Mouse (Mus musculus) lung, adult 18-20 months (tissue): ENCODE results near the gene Shisa7.
A peak's percentile ranks its signal among the peaks of the same experiment; 100 is the strongest.
"Not testable (repeated sequence)": the region's sequence is repeated elsewhere in the genome, so short reads cannot be mapped to it uniquely, and the experiment has no call there.

Source experiments
- DNase-seq, 2 experiments: peaks; one replicate each; pipeline ENCODE4 v3.0.0; 2022; ENCODE audit warnings: mixed read lengths in 2 of 2

The Shisa7 gene

DNA sequence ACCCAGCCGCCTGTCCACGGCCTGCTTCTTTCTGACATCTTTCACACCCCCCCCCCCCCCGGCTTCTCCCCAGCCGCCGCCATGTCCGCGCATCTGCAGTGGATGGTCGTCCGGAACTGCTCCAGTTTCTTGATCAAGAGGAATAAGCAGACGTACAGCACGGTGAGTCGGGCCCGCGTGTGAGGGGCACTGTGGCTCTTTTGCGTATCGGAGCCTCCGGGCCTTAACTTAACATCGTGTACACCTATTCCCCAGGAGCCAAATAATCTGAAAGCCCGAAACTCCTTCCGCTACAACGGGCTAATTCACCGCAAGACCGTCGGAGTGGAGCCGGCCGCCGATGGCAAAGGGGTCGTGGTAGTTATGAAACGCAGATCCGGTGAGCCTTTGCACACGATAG is 51.2 kb downstream of the Shisa7 start:
- not testable (repeated sequence) for DNase-seq

DNA sequence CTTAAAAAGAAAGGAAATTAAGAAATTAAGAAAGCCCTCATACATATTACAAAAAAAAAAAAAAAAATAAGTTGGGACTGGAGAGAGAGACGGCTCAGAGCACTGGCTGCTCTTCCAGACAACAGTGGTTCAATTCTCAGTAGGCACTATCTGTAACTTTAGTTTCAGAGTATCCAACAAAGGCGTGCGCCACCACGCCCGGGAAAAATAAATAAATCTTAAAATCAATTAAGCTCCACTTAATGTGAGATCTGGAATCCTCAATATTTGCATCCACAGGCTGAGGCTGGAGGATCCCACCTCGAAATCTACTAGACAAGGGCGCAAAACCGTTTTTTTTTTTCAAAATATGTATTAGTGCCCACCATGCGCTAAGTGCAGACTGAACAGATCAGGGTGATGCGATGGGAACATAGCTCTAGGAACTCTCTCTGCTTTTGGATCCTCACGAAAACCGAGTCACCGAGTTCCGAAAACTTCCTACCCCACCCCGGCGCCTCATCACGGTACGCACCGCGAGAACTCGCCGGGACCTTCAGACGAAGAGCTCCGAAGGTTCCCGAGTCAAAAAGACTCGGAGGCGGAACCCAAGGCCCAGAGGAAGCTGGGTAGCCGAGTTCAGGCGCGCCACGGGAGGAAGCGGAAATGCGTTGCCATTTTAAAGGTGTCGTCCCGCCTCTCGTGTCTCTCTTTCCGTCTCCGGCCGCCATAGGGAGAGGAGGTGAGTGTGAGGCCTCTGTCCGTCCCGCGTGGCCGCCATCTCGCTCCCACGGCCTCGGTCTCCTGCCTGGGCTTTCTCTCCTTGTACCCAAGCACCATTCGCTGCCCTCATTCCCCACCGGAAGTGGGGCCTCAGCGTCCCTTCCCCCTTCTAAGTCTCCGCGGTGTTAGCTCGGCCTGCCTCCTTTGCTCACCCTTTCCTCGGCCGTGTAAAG is 52.0 kb downstream of the Shisa7 start, which contains the start of gene Rpl28:
Rpl28 (plus strand) TSS at position 597 of the 935 bp plus-strand sequence.
- DNase-seq: peak; percentile 96 to 98

DNA sequence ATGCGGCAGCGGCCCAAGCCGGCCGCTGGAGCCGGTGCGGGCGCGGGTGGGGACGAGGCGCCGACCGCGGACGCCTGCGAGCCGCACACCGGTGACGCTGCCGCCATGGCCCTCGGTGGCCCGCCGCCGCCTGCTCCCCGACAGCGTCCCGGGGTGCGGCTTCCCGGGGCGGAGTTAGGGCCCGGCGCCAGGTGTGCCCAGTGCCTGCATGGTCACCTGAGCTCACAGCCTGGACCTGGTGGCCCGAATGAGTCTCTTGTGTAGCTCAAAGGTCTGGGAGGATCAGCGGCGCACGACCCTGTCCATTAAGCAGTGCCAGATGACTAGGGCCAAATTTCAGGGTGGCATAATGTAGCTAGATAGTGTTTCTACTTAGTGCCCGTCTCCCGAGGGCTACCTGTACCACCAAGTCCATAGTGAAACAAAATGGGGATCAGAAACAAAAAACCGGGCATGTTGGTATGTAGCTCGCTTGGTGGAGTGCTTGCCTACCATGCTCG is 55.0 kb downstream of the Shisa7 start, which contains the start of gene Tmem238:
Tmem238 (minus strand) TSS at position 221 of the 500 bp plus-strand sequence.
- peak; percentile 85 to 87 for DNase-seq

DNA sequence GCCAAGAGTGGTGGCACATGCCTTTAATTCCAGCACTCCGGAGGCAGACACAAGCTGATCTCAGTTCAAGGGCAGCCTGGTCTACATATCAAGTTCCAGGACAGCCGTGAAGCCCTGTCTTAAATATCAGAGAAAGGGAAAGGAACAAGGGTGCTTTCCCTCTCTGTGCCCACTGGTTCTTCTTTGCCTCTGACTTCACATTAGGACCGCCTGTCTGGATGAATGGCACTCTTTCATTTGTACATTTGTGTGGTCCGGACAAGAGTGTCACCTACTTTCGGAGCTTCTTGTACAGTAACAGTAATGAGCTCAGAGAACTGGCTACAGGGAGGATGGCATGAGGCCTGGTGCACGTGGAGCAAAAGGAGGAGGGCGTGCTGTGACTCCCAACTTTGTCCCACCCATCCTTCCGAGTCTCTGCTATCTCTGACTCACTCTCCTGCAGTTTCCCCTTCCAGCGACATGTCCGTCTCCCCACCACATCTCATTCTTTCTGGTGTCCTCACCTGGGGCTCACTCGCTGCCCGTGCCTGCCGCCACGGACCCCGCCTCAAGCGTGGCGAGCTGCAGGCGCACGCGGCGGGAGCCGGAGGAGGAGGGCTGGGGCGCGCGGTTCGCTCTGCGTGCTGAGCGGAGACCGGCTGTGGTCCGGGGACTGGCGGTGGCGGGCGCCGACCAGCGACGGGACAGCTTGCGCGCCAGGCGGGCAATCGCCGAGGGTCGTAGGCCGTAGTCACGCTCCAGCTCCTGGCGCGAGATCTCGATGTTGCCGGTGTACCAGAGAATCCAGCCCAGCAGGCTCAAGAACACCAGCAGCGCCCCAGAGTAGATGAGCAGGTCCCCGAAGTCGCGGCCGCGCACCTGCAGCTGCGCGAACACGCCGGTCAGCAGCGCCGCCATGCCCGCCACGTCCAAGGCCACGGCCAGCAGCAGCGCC is 55.7 kb downstream of the Shisa7 start:
- DNase-seq: peak; percentile 61 to 62

DNA sequence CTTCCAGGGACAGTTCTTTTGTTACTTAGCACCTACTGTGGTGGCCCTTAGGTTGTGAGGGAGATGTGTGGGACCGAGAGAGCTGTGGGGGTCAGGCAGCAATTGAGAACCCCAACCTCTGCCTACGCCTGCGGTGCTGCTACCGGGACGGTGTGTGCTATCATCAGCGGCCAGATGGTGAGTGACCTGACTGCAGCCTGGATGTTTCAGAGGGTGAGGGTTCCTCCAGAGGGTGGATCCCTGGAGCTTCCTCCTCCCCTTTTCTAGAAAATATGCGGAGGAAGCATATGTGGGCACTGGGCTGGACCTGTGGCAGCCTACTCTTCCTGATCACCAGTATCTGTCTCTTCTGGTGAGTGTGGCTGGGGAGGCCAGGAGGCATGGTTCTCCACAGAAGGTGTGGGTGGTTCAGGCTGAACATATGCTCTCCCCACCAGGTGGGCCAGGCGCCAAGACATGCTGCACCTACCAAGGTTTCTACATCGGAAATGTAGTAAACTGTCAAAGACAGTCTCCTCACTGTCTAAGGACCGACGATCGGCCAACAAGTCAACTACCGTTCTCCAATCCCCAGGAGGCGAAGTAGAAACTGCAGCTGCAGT is 60.7 kb downstream of the Shisa7 start:
- DNase-seq: no peak

DNA sequence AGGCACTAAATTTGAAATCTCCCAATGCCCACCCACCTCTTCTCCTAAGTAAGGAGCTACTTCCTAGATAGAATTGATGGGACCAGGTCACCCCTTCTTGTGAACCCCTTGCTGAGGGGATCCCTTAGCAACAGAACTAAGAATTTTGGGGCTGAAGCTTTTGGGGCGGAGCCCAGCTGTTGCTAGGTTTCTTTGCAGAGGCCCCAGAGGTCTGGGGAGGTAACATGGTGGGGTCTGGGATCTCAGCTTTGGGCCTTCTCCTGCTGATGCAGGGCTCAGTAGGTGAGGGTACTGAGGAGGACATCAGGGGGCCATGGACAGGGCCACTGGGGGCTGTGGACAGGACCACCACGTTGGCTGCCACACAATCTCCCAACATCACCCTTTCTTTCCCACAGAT is 61.7 kb downstream of the Shisa7 start, which contains the start of the genes Il11 and Tmem190:
Il11 (minus strand) TSS at position 101 of the 400 bp plus-strand sequence.
Tmem190 (plus strand) TSS at position 179 of the 400 bp plus-strand sequence.
- DNase-seq: no peak

DNA sequence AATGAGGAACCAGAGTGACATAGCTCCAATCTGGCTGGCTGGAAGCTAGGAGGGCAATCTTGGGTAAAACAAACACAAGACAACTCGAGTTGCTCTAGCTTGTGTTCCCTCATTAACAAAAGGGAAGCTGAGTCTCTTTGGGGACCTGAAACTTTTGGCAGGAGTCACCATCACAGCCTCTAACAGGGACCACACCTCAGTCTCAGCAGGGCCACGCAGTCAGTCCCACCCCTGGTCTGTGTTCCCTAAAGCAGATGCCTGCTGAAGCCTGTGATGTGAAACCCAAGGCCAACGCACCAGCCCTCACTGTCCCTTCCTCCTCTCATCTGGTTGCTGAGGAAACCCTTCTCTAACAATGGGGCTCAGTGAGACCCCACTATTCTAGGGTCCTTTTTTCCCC is 62.4 kb downstream of the Shisa7 start:
- no peak for DNase-seq

DNA sequence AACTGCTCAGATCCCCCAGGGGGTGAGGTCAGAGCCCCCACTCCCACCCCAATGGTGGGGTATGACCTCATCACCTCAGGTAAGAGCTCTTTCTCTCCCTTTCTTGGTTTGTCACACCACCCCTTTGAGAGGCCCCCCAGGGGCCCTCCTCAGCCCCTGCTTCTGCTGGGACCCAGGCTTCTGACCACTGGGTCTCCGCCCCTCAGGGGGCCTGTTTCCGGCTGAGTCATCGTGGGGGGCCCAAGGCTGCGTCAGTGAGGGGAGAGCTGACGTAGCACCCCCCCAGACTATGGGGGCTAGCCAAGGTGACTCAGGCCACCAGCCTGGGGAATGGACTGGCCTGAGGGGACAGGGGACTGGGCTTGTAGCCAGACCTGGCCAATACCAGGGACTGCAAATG is 64.6 kb downstream of the Shisa7 start:
- no peak for DNase-seq

DNA sequence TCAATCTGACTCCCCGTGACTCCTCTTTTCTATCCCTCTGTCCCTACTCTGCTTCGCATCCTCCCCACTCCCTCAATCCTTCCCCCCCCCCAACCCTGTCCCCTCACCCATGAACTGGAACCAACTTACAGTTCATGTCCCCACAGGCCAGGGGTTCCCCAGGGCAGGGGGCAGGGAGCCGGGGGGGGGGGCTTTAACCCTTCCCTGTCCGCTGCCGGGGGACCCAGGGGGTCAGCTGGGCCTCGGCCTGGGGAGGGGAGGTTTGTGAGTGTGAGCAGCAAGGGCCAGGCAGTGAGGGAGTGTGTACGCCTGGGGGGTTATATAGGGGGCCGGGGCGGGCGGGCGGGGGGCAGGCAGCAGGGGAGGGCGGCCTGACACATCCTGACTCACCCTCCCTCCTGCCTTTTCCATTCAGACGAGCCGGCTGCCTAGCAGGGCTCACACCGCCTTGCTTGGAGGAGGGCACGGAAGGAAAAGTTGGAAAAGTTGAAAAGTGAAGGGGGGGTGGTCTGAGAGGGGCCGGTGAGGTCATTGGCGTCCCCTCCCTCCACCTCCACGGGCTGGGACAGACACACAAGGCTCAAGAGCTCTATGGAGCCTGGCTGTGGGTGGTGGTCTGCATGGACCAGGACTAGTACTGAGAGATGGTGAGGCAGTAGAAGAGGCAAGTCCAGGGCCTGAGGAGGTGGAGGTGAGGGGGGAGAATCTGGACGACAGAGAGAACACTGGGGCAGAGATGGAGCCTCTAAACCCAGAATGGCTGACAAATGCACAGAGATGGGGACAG is 66.5 kb downstream of the Shisa7 start:
- no peak for DNase-seq

DNA sequence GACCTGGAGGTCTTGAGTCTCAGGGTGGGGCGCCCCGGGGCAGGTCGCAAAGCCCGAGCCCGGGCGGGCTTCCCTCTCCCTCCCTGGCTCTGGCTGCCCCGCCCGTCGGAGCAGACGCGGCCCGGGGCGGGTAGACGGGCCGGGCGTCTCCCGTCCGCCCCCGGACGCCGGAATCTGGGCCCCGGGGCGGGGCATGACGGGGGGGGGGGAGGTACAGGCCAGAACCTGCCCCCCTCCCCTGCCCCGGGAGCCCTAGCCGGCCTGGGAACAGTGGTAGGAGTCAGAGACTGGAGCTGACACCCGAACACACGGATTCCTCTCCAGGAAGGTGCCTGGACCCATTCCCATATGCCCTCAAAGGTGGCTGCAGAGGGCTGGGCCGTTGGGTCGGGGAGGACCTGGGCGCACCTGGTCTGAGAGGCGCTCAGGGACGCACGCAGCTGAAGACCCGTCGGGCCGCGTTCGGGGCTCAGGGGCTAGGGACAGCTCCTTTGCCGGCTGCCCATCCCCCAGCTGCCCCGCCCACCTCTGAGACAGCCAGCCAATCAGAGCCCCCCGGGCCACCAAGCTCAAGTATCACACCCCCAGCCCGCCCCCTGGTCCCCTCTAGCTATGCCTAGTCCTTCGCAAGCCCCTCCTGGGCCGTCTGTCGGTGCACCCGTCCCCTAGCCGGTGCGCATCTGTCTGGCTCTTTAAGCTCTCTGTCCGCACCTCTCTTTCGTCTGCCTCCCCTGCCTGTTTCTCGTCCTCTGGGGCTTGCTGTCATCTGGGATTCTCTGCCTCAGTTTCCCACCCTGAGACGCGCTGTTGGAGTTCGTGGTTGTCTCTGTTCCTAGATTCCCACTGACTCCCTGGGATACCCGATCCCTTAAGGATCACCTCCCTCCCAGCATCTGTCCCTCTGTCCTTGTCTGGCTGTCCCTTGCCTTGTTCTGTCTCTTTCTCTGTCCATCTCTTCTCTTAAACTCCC is 67.3 kb downstream of the Shisa7 start:
- peak; percentile 56 to 65 for DNase-seq

DNA sequence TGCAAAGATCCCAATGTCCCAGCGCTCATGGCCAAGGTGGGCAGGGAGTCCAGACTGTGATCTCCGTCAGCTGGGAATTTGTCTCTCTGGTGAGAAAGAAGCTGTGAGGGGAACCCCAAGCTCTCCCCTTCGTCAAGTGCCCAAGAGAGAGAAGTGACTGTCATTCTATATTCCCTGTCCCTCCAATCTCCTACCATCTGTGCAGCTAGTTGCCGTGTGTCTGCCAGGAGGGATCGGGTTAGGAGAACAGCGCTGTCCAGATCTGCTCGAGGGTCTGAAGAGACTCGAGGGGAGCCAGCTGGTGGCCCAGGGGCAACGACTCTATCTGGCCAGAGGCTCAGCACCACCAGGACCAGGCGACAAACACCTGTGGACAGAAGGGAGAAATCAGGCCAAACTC is 68.4 kb downstream of the Shisa7 start:
- DNase-seq: no peak
